Mouse (Mus musculus): Measurements from ENCODE around the gene Hist3h2a. TPM values are rescaled to one million over a fixed set of nuclear protein-coding genes. Genes with fewer than 3 reads are reported as not detected.
A peak's percentile ranks its signal among the peaks of the same experiment; 100 is the strongest.

The Hist3h2a gene
- polyA plus RNA-seq, 1 experiment from 2014 or later: 11.3 TPM

DNA sequence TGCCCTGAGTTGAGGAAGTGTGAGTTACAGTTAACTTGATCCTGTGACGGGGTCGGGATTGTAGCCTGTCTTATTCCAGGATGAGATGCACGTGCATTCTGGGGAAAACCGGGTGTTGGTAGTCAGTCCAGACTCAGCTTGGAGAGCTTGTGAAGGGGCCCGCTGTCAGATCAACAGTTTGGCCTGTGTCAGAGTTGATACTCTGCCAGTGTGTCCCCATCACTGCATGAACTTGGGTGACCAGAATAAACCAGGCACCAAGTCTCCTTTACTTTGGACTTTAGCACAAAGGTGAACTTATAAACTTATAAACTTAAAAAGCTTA, 24.2 kb downstream of the Hist3h2a start:
- no peaks in the 10 kb centered on the region for H3K9me3 ChIP-seq (replicated peaks)
- H3K4me1 ChIP-seq: peaks cover 33% of the 10 kb centered on the region
- H3K27me3 ChIP-seq (ENCODE audit: low read depth, poor library complexity, severe bottlenecking): no peaks in the 10 kb centered on the region
- 8% methylated on average over 5 of the region's 5 CpGs for WGBS
- peaks cover 54% of the 10 kb centered on the region for H3K36me3 ChIP-seq
- peak overlapping the region; percentile 81 for H3K4me3 ChIP-seq
- DNase-seq (ENCODE audit: low spot score): no peak
- H3K27ac ChIP-seq: peak overlapping the region; percentile 88

DNA sequence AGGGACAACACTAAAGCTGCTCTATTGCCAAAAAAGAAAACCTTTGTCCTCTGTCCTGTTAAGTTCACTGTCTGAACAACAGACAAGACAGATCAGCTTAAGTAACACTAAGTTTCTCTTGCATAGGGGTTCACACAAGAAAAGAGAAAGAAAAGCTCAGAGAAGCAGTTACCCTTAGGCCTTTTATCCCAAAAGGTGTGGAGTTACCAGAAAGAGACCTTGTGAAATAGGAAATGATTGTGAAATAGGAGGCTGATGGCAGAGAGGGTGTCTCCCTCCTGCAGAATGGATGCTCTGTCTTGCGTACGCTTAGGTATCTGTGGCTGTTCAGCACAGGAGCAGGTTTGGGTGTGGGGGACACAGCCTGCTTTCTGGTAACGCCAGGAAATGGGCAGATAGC, 24.7 kb downstream of the Hist3h2a start:
- Histone ChIP-seq H3K27ac (no peak overlapping the region), H3K9me3 (replicated peaks) (no peaks in the 10 kb centered on the region), H3K4me3 (peak overlapping the region; percentile 81), H3K4me1 (peaks cover 33% of the 10 kb centered on the region), H3K36me3 (peaks cover 55% of the 10 kb centered on the region), H3K27me3 (ENCODE audit: low read depth, poor library complexity, severe bottlenecking) (no peaks in the 10 kb centered on the region)
- no peak for DNase-seq (ENCODE audit: low spot score)
- 83% methylated on average over 3 of the region's 3 CpGs for WGBS

DNA sequence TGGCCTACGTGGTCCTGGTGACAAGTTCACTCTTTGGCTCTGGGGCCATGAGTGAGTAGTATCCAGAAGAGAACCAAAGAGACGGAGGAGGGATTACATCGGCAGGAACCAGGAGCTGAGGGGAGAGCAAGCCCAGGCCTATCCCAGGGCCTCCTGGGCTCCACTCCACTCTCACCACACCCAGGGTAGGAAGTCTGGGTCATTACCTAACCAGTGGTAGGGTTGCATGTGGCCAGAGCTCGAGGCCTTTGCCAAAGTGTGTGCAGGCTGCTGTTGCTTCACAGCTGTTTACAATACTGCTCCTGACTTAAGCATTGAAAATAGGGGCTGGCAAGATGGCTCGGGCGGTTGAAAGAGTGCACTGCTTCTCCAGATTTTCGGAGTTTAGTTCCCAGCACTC, 25.2 kb downstream of the Hist3h2a start:
- Histone ChIP-seq H3K27me3 (ENCODE audit: low read depth, poor library complexity, severe bottlenecking) (no peaks in the 10 kb centered on the region), H3K4me3 (peak overlapping the region; percentile 81), H3K4me1 (peaks cover 33% of the 10 kb centered on the region), H3K9me3 (replicated peaks) (no peaks in the 10 kb centered on the region), H3K27ac (no peak overlapping the region), H3K36me3 (peaks cover 55% of the 10 kb centered on the region)
- no peak for DNase-seq (ENCODE audit: low spot score)
- 83% methylated on average over 7 of the region's 7 CpGs for WGBS

DNA sequence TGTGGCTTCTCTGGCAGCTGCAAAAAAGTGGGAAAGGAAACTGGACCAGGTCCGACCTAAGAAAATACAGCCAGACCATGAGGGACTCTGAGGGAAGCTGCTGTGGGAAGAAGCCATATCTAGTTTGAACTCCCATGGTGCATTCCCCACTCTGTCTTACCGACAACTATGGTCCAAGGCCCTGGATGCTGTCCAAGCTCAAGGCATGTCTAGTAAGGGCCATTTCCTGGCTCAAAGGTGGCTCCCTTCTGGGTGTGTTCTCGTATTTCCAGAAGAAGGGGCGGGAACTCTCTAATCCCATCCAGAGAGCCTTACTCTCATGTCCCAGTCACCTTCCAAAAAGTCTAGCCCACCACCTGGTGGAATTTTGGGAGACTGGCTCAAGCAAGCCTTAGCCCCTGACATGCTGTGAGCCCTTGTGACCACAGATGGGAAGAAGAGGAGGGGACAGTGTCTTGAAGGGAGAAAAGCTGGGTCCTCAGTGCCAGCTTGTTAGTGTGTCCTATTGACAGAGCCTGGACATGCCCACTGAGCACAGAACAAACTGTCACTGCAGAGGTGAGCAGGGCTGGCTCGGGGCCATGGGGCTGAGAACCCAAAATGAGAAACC, 26.0 kb downstream of the Hist3h2a start:
- no peak for DNase-seq (ENCODE audit: low spot score)
- H3K36me3 ChIP-seq: peaks cover 55% of the 10 kb centered on the region
- H3K4me3 ChIP-seq: no peak overlapping the region
- H3K27ac ChIP-seq: no peak overlapping the region
- H3K27me3 ChIP-seq (ENCODE audit: low read depth, poor library complexity, severe bottlenecking): no peaks in the 10 kb centered on the region
- peaks cover 33% of the 10 kb centered on the region for H3K4me1 ChIP-seq
- no peaks in the 10 kb centered on the region for H3K9me3 ChIP-seq (replicated peaks)
- 70% methylated on average over 5 of the region's 5 CpGs for WGBS

DNA sequence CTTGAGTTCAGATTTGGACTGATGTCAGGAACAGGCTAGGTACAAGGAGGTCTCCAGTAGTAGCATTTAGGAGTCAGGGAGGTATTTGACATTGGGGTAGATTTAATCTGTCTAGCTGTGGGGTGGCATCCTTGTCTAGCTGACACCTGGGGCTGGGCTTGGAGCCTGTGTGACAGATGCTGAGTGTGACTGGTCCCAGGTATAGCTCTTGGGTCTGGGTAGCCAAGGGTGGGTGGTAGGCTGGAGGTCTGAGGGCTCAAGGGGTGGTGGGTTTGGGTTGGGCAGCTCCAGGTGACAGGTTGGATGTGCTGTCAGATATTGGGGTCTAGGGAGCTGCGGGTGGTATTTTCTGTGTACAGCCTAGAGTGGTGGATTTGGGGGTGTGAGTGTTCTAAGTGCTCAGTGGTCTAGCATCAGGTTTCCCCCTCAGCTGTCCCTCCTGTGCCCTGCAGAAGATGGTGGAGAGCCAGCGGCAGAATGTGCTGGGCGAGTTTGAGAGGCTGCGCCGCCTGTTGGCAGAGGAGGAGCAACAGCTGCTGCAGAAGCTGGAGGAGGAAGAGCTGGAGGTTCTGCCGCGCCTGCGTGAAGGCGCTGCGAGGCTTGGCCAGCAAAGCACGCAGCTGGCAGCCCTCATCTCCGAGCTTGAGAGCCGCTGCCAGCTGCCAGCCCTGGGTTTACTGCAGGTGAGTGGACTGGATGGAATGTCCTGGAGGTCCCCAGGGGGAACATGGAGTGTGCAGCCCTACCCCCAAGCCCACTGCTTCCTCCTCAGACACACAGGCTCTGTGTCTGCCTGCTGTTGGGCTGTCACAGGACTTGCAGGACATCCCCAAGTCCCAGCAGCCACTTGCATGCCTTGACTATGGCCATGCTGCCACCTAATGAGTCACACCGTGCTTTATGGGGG, 27.3 kb downstream of the Hist3h2a start:
- Histone ChIP-seq H3K4me3 (no peak overlapping the region), H3K4me1 (peaks cover 29% of the 10 kb centered on the region), H3K27me3 (ENCODE audit: low read depth, poor library complexity, severe bottlenecking) (no peaks in the 10 kb centered on the region), H3K36me3 (peaks cover 64% of the 10 kb centered on the region), H3K9me3 (replicated peaks) (no peaks in the 10 kb centered on the region), H3K27ac (no peak overlapping the region)
- 65% methylated on average over 14 of the region's 14 CpGs for WGBS
- no peak for DNase-seq (ENCODE audit: low spot score)

DNA sequence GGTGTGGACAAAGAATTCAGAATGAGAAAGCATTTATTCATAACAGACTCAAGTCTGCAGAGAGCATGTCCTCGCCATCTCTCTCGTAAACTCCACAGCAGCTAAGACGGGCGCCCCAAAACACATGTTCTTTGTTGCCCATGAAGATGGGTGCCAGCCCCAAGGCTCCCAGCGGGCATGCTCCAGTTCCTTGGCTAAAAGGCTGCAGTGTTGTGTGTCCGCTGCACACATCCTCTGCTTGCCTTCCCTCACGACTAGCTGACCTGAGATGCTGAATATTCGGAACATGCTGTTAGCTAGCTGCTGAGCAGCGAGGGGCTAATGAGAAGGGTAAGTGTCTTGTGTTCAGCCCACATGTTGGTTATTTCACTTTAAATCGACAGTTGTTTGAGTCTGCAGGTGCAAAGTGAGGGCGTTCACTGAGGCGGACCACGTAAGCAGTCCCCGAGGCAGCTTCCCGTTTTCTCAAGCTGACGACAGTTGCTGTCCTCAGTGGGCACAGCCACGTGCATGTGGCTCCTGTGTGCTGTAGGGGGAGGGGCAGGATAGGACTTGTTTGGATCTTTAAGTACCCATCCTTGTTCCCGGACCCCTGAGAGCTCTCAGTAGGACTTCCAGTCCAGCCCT, 28.1 kb downstream of the Hist3h2a start:
- no peaks in the 10 kb centered on the region for H3K9me3 ChIP-seq (replicated peaks)
- H3K27ac ChIP-seq: no peak overlapping the region
- H3K4me1 ChIP-seq: peaks cover 26% of the 10 kb centered on the region
- DNase-seq (ENCODE audit: low spot score): no peak
- H3K27me3 ChIP-seq (ENCODE audit: low read depth, poor library complexity, severe bottlenecking): no peaks in the 10 kb centered on the region
- WGBS: 93% methylated on average over 18 of the region's 18 CpGs
- H3K36me3 ChIP-seq: peaks cover 71% of the 10 kb centered on the region
- no peak overlapping the region for H3K4me3 ChIP-seq

DNA sequence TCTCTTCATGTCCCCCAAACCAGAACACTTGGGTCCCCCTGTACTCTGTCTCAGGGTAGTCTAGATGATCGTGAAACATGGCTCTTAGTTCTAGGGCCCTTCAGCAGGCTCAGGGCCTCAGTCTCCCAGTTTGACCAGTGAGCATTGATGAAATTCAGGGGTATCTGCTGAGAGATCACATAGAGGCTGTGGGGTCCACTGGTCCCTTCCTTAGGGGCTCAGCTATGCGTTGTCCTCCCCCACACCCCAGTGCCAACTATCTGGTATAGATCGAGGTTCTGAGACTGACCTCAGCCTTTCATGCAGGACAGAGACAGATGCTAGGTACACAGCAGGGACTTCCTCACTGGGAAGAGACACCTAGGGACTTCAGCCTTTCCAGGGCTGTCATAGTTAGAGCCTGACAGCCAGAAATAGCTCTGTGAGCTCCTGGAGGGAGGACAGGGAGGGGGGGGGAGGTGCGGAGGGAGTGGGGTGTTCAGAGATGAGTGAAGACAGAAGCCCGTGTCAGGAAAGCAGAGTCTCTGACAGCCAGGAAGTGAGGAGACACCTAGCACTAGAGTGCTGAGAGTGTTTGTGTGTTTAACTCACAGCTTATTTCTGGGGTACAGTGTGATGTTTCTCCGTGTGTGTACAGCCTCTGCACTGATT, 29.3 kb downstream of the Hist3h2a start:
- no peak for DNase-seq (ENCODE audit: low spot score)
- H3K4me3 ChIP-seq: no peak overlapping the region
- no peaks in the 10 kb centered on the region for H3K27me3 ChIP-seq (ENCODE audit: low read depth, poor library complexity, severe bottlenecking)
- H3K9me3 ChIP-seq (replicated peaks): no peaks in the 10 kb centered on the region
- 91% methylated on average over 6 of the region's 6 CpGs for WGBS
- peaks cover 84% of the 10 kb centered on the region for H3K36me3 ChIP-seq
- H3K4me1 ChIP-seq: peaks cover 20% of the 10 kb centered on the region
- no peak overlapping the region for H3K27ac ChIP-seq

DNA sequence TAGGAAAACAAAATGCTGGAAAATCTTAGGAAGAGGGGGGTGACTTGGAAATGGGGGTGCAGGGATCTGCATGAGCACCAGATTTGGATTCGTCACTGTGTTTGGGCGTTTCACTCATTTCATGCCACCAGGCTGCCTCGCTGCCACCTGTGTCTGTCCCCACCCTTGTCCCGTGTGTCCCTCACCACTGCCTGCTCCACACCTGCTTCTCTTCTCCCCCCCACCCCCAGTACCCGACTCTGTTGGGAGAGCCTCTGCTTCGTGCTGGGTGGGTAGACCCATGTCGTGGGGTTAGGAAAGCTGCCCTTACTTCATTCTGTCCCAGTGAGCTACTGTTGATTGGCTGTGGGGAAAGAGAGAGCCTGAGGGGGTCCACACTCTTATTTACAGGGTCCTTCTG, 30.2 kb downstream of the Hist3h2a start:
- no peak for DNase-seq (ENCODE audit: low spot score)
- peaks cover 92% of the 10 kb centered on the region for H3K36me3 ChIP-seq
- peaks cover 11% of the 10 kb centered on the region for H3K4me1 ChIP-seq
- H3K27me3 ChIP-seq (ENCODE audit: low read depth, poor library complexity, severe bottlenecking): no peaks in the 10 kb centered on the region
- 92% methylated on average over 7 of the region's 7 CpGs for WGBS
- H3K9me3 ChIP-seq (replicated peaks): no peaks in the 10 kb centered on the region
- no peak overlapping the region for H3K27ac ChIP-seq
- H3K4me3 ChIP-seq: no peak overlapping the region

DNA sequence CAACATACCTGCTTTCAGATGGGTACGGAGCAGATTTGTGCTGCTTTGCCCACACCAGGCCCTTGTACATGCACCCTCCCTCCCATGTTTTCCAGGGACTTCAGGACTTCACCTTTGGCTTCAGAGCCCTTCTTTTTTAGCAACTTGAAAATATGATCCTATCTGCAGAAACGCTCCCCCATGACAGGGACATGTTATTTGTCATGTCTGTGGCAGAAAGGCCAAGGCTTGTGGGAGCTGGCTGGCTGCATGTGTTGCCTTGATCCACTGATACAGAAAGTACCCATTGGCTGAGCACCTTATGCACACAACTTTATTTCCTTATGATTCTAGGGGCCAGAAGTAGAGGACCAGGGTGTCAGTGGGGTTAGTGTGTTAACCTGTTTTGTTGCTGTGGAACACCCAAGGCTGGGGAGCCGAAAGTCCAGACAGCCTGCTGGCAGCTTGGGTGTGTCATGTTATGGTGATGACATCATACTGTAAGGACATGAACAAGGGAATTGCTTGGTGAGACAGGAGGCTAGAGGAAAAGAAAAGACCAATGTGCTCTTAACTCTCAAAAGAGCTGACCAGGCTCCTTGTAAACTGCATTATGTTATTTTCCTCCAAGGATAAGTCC, 30.9 kb downstream of the Hist3h2a start:
- H3K9me3 ChIP-seq (replicated peaks): no peaks in the 10 kb centered on the region
- no peak overlapping the region for H3K27ac ChIP-seq
- no peak overlapping the region for H3K4me3 ChIP-seq
- WGBS: 92% methylated on average over 3 of the region's 3 CpGs
- peaks cover 98% of the 10 kb centered on the region for H3K36me3 ChIP-seq
- peaks cover 4% of the 10 kb centered on the region for H3K4me1 ChIP-seq
- no peaks in the 10 kb centered on the region for H3K27me3 ChIP-seq (ENCODE audit: low read depth, poor library complexity, severe bottlenecking)
- DNase-seq (ENCODE audit: low spot score): no peak

DNA sequence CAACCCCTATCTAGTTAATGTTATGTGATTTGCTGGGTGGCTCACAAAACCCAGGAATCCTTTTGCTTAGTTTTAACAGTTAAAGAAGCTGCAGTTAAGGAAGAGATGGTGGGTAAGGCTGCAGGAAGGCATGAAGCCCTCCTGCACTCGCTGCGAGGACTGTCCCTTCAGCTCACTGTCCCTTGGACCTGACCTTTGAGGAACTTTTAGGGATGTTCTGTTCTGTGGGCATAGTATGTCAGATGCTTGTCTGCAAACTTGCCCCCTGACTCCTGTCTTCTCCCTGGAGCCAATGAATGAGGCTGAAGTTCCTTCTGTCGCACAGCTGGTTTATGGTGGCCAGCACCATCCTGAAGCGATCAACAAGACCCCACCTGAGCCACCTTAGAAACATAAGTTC, 34.7 kb downstream of the Hist3h2a start:
- no peak overlapping the region for H3K27ac ChIP-seq
- H3K4me1 ChIP-seq: peaks cover 2% of the 10 kb centered on the region
- peaks cover 69% of the 10 kb centered on the region for H3K36me3 ChIP-seq
- peaks cover 14% of the 10 kb centered on the region for H3K27me3 ChIP-seq (ENCODE audit: low read depth, poor library complexity, severe bottlenecking)
- H3K4me3 ChIP-seq: no peak overlapping the region
- no peak for DNase-seq (ENCODE audit: low spot score)
- H3K9me3 ChIP-seq (replicated peaks): no peaks in the 10 kb centered on the region
- 96% methylated on average over 4 of the region's 4 CpGs for WGBS

DNA sequence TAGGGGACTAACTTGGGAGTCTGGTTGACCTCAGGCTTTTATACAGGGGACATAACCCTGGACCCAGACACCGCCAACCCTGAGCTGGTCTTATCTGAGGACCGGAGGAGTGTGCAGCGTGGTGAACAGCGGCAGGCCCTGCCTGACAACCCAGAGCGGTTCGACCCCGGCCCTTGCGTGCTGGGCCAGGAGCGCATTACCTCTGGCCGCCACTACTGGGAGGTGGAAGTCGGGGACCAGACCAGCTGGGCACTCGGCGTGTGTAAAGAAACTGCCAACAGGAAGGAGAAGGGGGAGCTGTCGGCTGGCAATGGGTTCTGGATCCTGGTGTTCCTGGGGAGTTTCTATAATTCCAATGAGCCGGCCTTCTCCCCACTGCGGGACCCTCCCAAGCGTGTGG, 35.7 kb downstream of the Hist3h2a start:
- H3K4me3 ChIP-seq: no peak overlapping the region
- H3K27me3 ChIP-seq (ENCODE audit: low read depth, poor library complexity, severe bottlenecking): peaks cover 23% of the 10 kb centered on the region
- H3K36me3 ChIP-seq: peaks cover 60% of the 10 kb centered on the region
- no peaks in the 10 kb centered on the region for H3K9me3 ChIP-seq (replicated peaks)
- WGBS: 86% methylated on average over 17 of the region's 17 CpGs
- DNase-seq (ENCODE audit: low spot score): no peak
- H3K4me1 ChIP-seq: peaks cover 8% of the 10 kb centered on the region
- H3K27ac ChIP-seq: no peak overlapping the region

DNA sequence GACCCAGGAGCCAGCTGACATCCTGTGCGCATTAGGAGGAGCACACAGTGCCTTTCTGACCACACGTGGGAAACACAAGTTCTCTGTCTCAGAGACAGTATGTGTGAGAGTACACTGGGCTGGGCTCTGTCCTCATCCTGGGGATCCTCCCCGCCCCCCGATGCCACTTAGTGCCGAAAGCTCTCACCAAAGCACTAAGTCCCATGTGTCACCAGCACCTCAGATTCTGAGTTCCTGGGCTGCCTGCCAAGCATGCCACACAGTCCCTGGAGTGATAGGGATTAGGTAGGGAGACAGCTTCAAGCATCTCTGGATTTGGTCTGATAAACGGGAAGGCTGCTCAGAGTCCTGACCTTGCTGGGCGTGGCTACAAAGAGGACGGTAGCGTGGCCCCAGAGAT, 36.3 kb downstream of the Hist3h2a start:
- H3K4me3 ChIP-seq: no peak overlapping the region
- no peak overlapping the region for H3K27ac ChIP-seq
- peaks cover 8% of the 10 kb centered on the region for H3K4me1 ChIP-seq
- 88% methylated on average over 9 of the region's 9 CpGs for WGBS
- peaks cover 53% of the 10 kb centered on the region for H3K36me3 ChIP-seq
- peaks cover 30% of the 10 kb centered on the region for H3K27me3 ChIP-seq (ENCODE audit: low read depth, poor library complexity, severe bottlenecking)
- no peak for DNase-seq (ENCODE audit: low spot score)
- no peaks in the 10 kb centered on the region for H3K9me3 ChIP-seq (replicated peaks)
